Mouse (Mus musculus) intestine, embryonic 14.5 days (tissue): ENCODE measurements around the gene Rbm44. TPM values are rescaled to one million over a fixed set of nuclear protein-coding genes. Genes with fewer than 3 reads are reported as not detected.

ENCODE experiments used
- ATAC-seq: fragments of 200-750 bp; cut with Nextera tagmentation; replicated peaks from 2 replicates; pipeline ENCODE4 v1.8.0; 2017; ENCODE audit warnings: low read depth, moderate number of reproducible peaks, moderate TSS enrichment, moderate library complexity; ENCODE audit not compliant: low FRiP score, low TSS enrichment
- DNase-seq: peaks from one replicate; pipeline ENCODE4 v3.0.0-alpha.2; 2018; ENCODE audit warnings: low spot score
- H3K27ac ChIP-seq: fragments of 300-500 bp; sonication (generic); 2 replicates; pipeline ENCODE4 v1.5.1; 2014; ENCODE audit warnings: low read depth, mild to moderate bottlenecking, control low read depth
- H3K27me3 ChIP-seq: fragments of 300-500 bp; sonication (generic); replicated peaks from 2 replicates; pipeline ENCODE4 v1.6.1; 2014; ENCODE audit warnings: low read length, control low read depth; ENCODE audit not compliant: control insufficient read depth, insufficient read depth
- H3K36me3 ChIP-seq: fragments of 300-500 bp; sonication (generic); 2 replicates; pipeline ENCODE4 v1.6.1; 2014; ENCODE audit warnings: low read length, control low read depth; ENCODE audit not compliant: control insufficient read depth, insufficient read depth
- H3K4me1 ChIP-seq: fragments of 300-500 bp; sonication (generic); replicated peaks from 2 replicates; pipeline ENCODE4 v1.6.1; 2014; ENCODE audit warnings: low read length, control low read depth, mixed read lengths; ENCODE audit not compliant: control insufficient read depth, insufficient read depth
- H3K4me2 ChIP-seq: fragments of 300-500 bp; sonication (generic); 2 replicates; pipeline ENCODE4 v1.6.1; 2014; ENCODE audit warnings: low read length
- H3K4me3 ChIP-seq: fragments of 300-500 bp; sonication (generic); 2 replicates; pipeline ENCODE4 v1.5.1; 2014; ENCODE audit warnings: low read depth, low read length, control low read depth, mixed read lengths
- H3K9ac ChIP-seq: fragments of 300-500 bp; sonication (generic); 2 replicates; pipeline ENCODE4 v1.6.1; 2014; ENCODE audit warnings: mild to moderate bottlenecking, low read length
- H3K9me3 ChIP-seq: fragments of 300-500 bp; sonication (generic); 2 replicates; pipeline ENCODE4 v1.6.1; 2016; ENCODE audit warnings: low read length, control low read depth; ENCODE audit not compliant: control insufficient read depth
- WGBS: fragments of 180-500 bp; shearing (Covaris S2); extraction: QIAGEN DNeasy Blood & Tissue Kit; methylation state at CpG from one replicate; pipeline ENCODE4 v1.1.7; 2014; 5-methylcytosine and 5-hydroxymethylcytosine counted together
- polyA plus RNA-seq: library from polyadenylated mRNA; unstranded; fragments of >200 nt; fragmentation: Nextera tagmentation; extraction: Ambion mirVana; gene quantifications from 2 replicates; pipeline ENCODE4 v1.2.1, GENCODE M21; 2014

Rbm44 gene
- polyA plus RNA-seq, 1 experiment from 2014 or later: 1.3 TPM

DNA sequence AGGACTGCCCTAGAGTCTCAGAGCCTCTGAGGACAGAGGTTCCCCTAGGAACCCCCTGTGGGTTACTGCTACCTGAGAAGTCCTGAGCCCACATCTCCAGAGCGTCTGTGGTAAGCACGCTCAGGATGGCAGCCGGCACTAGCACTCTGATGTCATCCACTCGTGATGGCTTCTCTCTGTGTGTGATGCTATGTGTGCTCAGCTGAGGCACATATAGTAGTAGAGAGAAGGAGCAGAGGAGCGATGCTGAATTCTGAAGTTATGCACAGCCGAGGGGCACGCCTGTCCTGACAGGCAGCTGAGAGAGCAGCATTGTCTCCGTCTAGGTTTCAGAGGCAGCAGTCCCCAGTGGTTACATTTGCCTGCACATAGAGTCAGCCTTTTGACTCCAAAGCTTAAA lies 47.3 kb downstream of the Rbm44 start:
- Histone ChIP-seq H3K27ac (no peak overlapping the region), H3K36me3 (no peaks in the 10 kb centered on the region), H3K4me1 (no peaks in the 10 kb centered on the region), H3K9ac (no peak overlapping the region), H3K4me3 (no peak overlapping the region), H3K4me2 (no peak overlapping the region), H3K27me3 (no peaks in the 10 kb centered on the region), H3K9me3 (no peaks in the 10 kb centered on the region)
- ATAC-seq (no peak), DNase-seq (no peak)
- 76% methylated on average over 8 of the region's 8 CpGs for WGBS

- no peak for ATAC-seq
Measured at GRCm38 (mm10) chr1:91193242-91193641, 48.4 kb downstream of the Rbm44 start.

DNA sequence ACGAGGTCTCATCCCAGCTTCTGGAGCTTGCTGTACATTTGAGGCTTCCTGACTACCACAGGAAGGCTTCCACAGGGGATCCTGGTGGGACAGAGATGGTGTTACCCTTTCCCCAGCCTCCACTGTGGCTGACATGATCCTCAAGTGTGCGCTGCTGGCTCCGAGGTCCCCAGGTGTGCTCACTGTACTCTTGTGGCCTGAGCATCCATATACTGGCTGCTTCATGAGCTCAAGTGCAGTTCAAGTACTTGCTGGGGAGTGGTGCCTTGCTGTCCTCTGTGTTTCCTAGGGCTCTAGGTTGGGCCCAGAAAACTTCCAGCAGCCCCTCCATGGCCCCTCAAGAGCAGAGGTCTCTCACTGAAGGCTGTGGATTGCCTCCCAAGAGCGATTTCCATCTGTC lies 48.8 kb downstream of the Rbm44 start:
- WGBS: 85% methylated on average over 4 of the region's 4 CpGs
- ATAC-seq: no peak

More at GRCm38 (mm10) chr1:91193242-91193641, 48.4 kb downstream of the Rbm44 start:
- no peak overlapping the region for H3K9ac ChIP-seq
- no peak overlapping the region for H3K4me2 ChIP-seq
- H3K9me3 ChIP-seq: no peaks in the 10 kb centered on the region
- 75% methylated on average over 4 of the region's 4 CpGs for WGBS
- H3K4me1 ChIP-seq: no peaks in the 10 kb centered on the region
- no peak for DNase-seq
- no peak overlapping the region for H3K4me3 ChIP-seq
- no peaks in the 10 kb centered on the region for H3K36me3 ChIP-seq
- H3K27ac ChIP-seq: no peak overlapping the region
- no peaks in the 10 kb centered on the region for H3K27me3 ChIP-seq

DNA sequence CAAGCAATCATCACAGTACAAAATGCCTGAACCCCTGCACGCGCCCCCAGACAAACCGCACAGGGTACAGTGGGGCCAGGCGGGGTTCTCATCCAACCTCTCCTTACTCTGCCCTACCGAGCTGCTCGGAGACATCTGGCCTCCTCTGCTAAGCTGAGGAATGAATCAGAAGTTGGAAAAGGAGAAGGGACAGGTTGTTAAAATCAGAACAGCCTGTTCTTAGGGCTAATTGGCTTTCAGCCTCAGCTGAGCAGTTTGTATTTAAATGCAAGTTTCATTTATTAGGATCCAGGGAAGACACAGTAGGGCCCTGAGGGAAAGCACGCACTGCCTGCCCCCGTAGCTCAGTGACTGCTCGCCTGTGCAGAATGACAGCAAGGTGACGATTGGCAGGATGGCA lies 54.9 kb downstream of the Rbm44 start:
- Histone ChIP-seq H3K4me2 (no peak overlapping the region), H3K4me1 (no peaks in the 10 kb centered on the region), H3K36me3 (no peaks in the 10 kb centered on the region), H3K9ac (no peak overlapping the region), H3K27ac (no peak overlapping the region), H3K4me3 (no peak overlapping the region), H3K9me3 (no peaks in the 10 kb centered on the region), H3K27me3 (no peaks in the 10 kb centered on the region)
- ATAC-seq: no peak
- DNase-seq: no peak
- 84% methylated on average over 10 of the region's 10 CpGs for WGBS

More for the DNA sequence above, 48.8 kb downstream of the Rbm44 start:
- no peak overlapping the region for H3K4me3 ChIP-seq
- H3K27ac ChIP-seq: no peak overlapping the region
- no peaks in the 10 kb centered on the region for H3K9me3 ChIP-seq
- no peaks in the 10 kb centered on the region for H3K27me3 ChIP-seq
- no peaks in the 10 kb centered on the region for H3K36me3 ChIP-seq
- no peak overlapping the region for H3K4me2 ChIP-seq
- no peak overlapping the region for H3K9ac ChIP-seq
- no peaks in the 10 kb centered on the region for H3K4me1 ChIP-seq
- DNase-seq: no peak

DNA sequence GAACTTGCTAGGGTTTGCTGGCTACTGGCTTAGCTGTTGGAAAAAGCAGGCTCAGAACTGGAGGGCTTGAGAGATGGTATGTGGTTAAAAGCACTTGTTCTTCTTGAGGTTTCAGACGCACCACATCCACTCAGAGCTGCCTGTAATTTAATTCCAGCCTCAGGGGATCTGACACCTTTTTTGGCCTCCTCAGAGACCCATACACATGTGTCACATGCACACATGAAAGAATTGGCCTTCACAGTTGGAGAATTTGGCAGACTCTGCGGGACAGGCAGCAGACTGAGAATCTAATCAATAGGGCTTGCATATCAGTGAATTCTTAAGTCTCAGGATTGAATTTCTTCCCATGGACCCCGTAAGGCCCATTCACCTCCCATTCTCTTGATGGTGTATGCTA lies 56.2 kb downstream of the Rbm44 start:
- Histone ChIP-seq H3K4me2 (no peak overlapping the region), H3K27ac (no peak overlapping the region), H3K4me1 (no peaks in the 10 kb centered on the region), H3K9ac (no peak overlapping the region), H3K27me3 (no peaks in the 10 kb centered on the region), H3K4me3 (no peak overlapping the region), H3K9me3 (no peaks in the 10 kb centered on the region), H3K36me3 (no peaks in the 10 kb centered on the region)
- ATAC-seq (no peak), DNase-seq (no peak)
- 67% methylated on average over 3 of the region's 3 CpGs for WGBS

- ATAC-seq (no peak), DNase-seq (no peak)
- Histone ChIP-seq H3K4me2 (no peak overlapping the region), H3K9me3 (no peaks in the 10 kb centered on the region), H3K27me3 (no peaks in the 10 kb centered on the region), H3K36me3 (no peaks in the 10 kb centered on the region), H3K27ac (no peak overlapping the region), H3K4me3 (no peak overlapping the region), H3K4me1 (no peaks in the 10 kb centered on the region), H3K9ac (no peak overlapping the region)
- 79% methylated on average over 5 of the region's 5 CpGs for WGBS
Measured at GRCm38 (mm10) chr1:91204221-91204765, 59.4 kb downstream of the Rbm44 start.

DNA sequence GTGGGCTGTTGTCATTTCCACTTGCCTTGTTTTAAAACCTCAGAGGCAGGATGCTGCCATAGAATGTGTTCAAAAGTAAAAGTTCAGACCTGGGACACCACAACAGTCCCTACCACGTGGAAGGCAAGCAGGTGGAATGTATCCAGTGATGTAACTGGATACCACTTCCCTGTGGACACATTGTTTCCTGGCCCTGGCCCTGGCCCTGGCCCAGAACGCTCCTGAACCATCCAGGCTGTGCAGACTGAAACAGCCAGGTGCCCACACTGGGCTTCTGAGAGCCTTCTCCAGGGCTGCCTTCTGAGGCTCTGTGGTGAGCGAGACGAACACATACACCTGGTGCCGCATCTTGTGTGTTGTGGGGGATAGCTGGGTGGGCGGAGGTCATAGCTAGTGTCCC lies 60.8 kb downstream of the Rbm44 start:
- no peak for ATAC-seq
- 72% methylated on average over 6 of the region's 6 CpGs for WGBS

GRCm38 (mm10) chr1:91206336-91206735 lies 61.4 kb downstream of the Rbm44 start:
- ATAC-seq (no peak), DNase-seq (no peak)
- Histone ChIP-seq H3K9ac (no peak overlapping the region), H3K36me3 (no peaks in the 10 kb centered on the region), H3K9me3 (no peaks in the 10 kb centered on the region), H3K4me3 (no peak overlapping the region), H3K27ac (no peak overlapping the region), H3K4me1 (0 out of 2 replicates have a peak, but pooled peaks cover 2% of the 10 kb centered on the region), H3K4me2 (no peak overlapping the region), H3K27me3 (no peaks in the 10 kb centered on the region)
- WGBS: 78% methylated on average over 8 of the region's 8 CpGs

More for the DNA sequence above, 60.8 kb downstream of the Rbm44 start:
- Histone ChIP-seq H3K9ac (no peak overlapping the region), H3K27me3 (no peaks in the 10 kb centered on the region), H3K36me3 (no peaks in the 10 kb centered on the region), H3K27ac (no peak overlapping the region), H3K4me2 (no peak overlapping the region), H3K4me1 (no peaks in the 10 kb centered on the region), H3K4me3 (no peak overlapping the region), H3K9me3 (no peaks in the 10 kb centered on the region)
- no peak for DNase-seq

DNA sequence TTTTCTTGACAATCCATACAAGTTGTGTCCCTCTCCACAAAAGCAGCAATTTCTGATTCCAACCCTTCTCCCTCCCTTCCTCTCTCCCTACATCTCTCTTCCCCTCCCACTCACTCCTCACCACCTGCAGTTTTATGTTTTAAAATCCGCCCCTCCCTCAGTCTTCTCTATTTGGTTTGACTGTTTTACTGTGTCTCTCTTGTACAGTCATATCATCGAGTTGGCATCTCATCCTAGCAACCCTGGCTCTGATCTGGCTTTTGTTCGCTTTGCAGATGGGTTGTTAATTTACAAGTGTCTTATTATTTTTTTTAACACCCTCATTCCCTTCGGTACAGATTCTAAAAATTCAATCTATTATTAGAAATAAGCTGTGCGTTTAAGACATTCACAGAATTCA lies 62.0 kb downstream of the Rbm44 start:
- Histone ChIP-seq H3K9ac (no peak overlapping the region), H3K27ac (no peak overlapping the region), H3K4me2 (no peak overlapping the region), H3K36me3 (no peaks in the 10 kb centered on the region), H3K4me3 (no peak overlapping the region), H3K9me3 (no peaks in the 10 kb centered on the region), H3K4me1 (peaks cover 7% of the 10 kb centered on the region; the same call in 1 of the 2 replicates), H3K27me3 (no peaks in the 10 kb centered on the region)
- WGBS: 70% methylated on average over 5 of the region's 5 CpGs
- DNase-seq (no peak), ATAC-seq (no peak)
